Mouse (Mus musculus): ENCODE results near the gene Cdyl2.

Gene Cdyl2

GRCm38 (mm10) chr8:116621158-116621961 is 111.4 kb downstream of the Cdyl2 start:
- DNase-seq (ENCODE audit: low spot score) = peak; percentile 62

GRCm38 (mm10) chr8:116619686-116620320 is 113.0 kb downstream of the Cdyl2 start:
- DNase-seq (ENCODE audit: low spot score) = peak; percentile 55

DNA sequence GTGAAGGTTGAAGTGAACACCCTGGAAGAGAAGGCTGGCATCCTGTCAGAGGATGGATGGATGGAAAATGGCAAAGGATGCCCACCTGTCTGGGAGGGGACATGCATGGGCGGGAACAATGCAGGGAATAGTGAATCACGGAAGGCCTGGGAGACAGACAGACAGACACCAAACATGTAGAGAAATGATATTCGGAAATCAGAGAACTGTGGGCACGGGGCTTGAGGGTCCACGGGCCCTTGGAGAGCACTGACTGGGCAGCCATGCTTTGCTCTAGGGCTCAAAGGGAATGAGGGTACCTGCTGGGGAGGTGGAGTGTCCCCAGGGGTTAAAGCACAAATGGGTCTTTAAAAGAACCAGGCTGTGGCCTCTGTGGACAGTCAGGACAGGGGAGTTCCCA is 113.6 kb downstream of the Cdyl2 start:
- no peak for DNase-seq (ENCODE audit: low spot score)

GRCm38 (mm10) chr8:116618797-116619196 is 114.0 kb downstream of the Cdyl2 start:
- DNase-seq (ENCODE audit: low spot score) = no peak

GRCm38 (mm10) chr8:116617891-116618290 is 114.9 kb downstream of the Cdyl2 start:
- DNase-seq (ENCODE audit: low spot score) = no peak

GRCm38 (mm10) chr8:116616369-116616768 is 116.4 kb downstream of the Cdyl2 start:
- DNase-seq (ENCODE audit: low spot score) = no peak

DNA sequence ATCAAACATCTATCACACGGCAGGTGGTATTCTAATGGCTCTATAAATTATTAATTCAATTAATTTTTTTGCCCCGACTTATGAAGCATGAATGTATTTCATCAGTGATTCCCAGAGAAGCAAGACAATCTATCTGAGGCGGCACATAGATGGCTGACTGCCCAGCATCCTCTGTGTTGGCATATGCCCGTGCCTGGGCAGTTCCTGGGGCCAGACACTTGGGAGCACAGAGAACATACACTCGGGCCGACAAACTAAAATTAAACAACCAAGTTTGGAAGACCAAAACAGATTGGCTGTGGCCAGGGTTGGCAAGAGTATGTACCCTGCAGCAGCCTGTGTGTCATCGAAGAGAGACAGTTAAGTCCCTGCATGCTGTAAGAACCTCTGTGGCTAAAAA is 117.9 kb downstream of the Cdyl2 start:
- DNase-seq (ENCODE audit: low spot score) = no peak

GRCm38 (mm10) chr8:116606171-116606570 is 126.6 kb downstream of the Cdyl2 start:
- DNase-seq (ENCODE audit: low spot score) = no peak

- DNase-seq (ENCODE audit: low spot score) = no peak
Measured at GRCm38 (mm10) chr8:116602806-116603205, 130.0 kb downstream of the Cdyl2 start.

DNA sequence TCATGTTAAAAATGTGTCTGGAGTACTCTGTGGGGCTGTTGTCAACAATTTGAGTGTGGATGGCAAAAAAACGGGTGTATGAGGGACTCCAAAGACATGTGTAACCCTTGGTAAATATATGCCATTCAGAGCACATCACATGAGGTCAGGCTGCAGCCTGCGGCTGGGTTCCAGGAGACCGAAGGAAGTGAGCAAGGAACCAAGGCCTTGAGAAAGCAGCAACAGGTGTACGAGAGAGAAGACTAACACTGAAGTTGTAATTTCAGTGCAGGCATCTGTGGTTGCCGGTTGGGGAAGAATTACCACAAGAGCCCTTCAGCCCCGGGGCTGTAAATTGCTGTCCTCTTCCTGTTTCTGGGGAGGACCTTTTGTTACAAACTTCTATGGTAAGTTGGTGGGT is 133.1 kb downstream of the Cdyl2 start:
- DNase-seq (ENCODE audit: low spot score) = no peak

DNA sequence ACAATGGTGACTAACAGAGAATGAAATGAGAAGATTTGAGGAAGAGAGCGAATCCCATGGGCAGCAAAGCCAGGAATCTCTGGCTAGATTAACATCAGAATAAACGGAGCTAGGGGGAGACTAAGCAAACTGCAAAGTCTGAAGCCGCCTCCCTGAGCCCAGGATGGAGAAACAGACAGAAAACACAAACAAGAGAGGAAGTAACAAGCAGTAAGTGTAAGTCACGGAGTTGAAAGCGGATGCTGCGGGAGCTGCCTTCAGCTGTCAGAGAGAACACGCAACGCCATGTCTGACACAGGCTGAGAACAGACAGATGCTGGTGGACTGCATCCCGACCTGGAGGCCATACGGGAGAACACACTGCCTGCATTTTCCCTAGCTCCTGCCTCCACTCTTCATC is 141.6 kb downstream of the Cdyl2 start:
- DNase-seq (ENCODE audit: low spot score) = no peak

- no peak for DNase-seq (ENCODE audit: low spot score)
Measured at GRCm38 (mm10) chr8:116590546-116590945, 142.2 kb downstream of the Cdyl2 start.

GRCm38 (mm10) chr8:116590106-116590505 is 142.7 kb downstream of the Cdyl2 start:
- DNase-seq (ENCODE audit: low spot score) = no peak

- DNase-seq (ENCODE audit: low spot score) = no peak
Measured at GRCm38 (mm10) chr8:116587616-116588468, 144.9 kb downstream of the Cdyl2 start.

GRCm38 (mm10) chr8:116581318-116582019 is 151.3 kb downstream of the Cdyl2 start:
- DNase-seq (ENCODE audit: low spot score) = no peak

DNA sequence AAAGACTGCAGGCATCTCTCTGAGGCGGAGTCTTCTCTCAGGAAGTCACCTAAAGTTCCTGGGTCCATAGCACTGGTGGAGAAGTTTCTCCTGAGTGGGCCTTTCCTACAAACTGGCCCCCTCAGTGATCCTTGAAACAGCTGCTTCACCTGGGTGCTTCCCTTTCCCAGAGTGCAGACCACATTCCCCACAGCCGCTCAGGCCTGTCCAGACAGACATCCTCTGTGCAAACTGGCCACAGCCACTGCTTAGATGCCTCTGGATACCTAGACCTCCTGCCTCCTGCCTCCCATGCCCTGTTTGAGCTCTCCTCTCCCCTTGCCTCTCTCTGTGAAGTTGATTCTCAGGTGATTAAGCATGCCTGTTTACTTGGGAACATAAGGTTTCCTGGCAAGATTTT is 156.1 kb downstream of the Cdyl2 start:
- DNase-seq (ENCODE audit: low spot score) = no peak

- DNase-seq (ENCODE audit: low spot score) = no peak
Measured at GRCm38 (mm10) chr8:116573085-116573484, 159.7 kb downstream of the Cdyl2 start.

DNA sequence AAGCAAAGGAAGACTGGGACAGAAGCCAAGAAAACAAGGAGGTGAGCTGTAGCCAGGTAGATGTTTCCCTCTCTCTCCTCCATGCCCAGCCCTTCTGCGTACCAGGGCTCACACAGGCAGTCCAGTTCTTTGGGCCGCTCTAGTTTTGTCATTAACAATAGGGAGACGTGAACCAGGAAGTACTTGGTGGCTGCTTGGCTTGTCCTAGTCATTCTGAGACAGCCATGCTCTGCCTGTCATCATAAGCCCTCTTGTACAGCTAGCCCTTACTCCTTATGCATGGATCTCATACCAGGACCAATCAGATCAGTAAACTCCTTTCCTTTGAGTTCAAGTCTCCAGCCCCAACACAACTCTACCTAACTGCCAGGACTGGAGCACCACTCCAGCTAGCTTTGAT is 180.0 kb downstream of the Cdyl2 start:
- DNase-seq (ENCODE audit: low spot score) = no peak

DNA sequence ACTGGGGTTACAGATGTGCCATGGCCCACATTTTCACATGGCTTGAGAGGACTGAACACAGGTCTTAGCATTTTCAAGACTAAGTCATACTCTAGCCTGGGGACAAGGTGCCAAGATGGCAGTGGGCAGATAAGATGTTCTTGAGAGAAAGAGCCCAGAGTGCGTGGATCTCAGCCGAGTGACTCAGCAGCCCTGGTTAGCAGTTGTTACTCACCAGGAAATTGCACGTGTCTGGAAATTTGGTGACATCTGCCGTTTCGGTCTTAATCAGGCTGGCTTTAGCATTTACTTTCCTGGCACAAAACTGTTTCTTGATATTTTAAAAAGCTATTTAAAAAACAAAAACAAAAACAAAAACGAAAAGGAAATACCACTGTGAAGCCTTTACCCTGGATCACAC is 180.5 kb downstream of the Cdyl2 start:
- peak; percentile 11 for DNase-seq (ENCODE audit: low spot score)

- DNase-seq (ENCODE audit: low spot score) = no peak
Measured at GRCm38 (mm10) chr8:116543366-116543765, 189.4 kb downstream of the Cdyl2 start.

- no peak for DNase-seq (ENCODE audit: low spot score)
Measured at GRCm38 (mm10) chr8:116542842-116543241, 189.9 kb downstream of the Cdyl2 start.

GRCm38 (mm10) chr8:116540136-116540535 is 192.7 kb downstream of the Cdyl2 start:
- no peak for DNase-seq (ENCODE audit: low spot score)
